In the genomic region with DNA sequence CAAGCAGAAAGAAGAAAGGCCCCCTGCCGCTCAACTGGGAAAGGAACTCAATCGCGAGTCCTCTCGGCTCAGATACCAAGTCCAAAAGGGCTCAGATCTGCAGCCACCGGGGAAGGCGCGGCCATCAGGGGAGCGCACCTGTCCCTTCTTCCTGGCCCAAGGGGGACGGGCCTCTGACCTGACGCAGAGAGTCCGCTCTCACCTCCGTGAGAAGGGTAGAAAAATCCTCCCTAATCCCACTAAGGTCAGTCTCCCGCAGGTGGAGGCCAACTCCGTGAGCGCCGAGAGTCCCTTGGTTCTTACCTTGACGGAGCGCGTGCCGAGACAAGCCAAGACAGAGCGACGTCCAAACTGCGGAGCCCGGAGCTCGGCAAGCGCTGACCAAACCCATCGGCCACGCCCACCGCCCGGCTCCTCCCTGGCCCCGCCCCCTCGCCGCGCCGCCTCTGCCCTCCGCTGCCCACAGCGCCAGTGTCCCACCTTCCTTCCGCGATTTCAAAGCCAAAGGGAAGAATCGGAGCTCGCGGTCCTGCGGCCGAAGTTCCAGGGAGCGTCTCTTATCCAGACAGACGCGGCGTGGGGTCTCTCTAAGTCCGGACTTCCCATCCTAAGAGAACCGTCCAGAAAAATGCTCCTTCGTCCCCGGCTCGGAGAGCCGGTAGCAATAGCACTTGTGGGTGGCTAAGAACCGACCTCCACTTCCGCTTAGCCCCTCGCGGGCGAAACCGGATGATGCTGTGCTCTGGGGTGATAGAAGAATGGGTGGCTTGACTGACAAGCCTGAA, we compare ENCODE assay signal across 7 mouse cellular contexts. TPM values are rescaled to one million over a fixed set of nuclear protein-coding genes. Genes with fewer than 3 reads are reported as not detected.
DNase-seq lines count a peak whose midpoint lies in the region; ATAC-seq lines count a peak whose summit lies in the region.

A gene (minus strand): TSS at position 393 of the 785 bp plus-strand sequence.

- no peaks in the 10 kb centered on the region for H3K27me3 ChIP-seq in intestine, embryonic 16.5 days (replicated peaks; ENCODE audit: control insufficient read depth, insufficient read depth, low read length)
- peaks cover 40% of the 10 kb centered on the region for H3K27me3 ChIP-seq in limb, embryonic 10.5 days (ENCODE audit: low read depth, poor library complexity, severe bottlenecking)
- peaks cover 40% of the 10 kb centered on the region for H3K27me3 ChIP-seq in midbrain, embryonic 12.5 days

- H3K27ac ChIP-seq in intestine, embryonic 16.5 days (ENCODE audit: low read length), result peak within 1 kb of the TSS; percentile 81
- H3K27ac ChIP-seq in limb, embryonic 10.5 days, result peak within 1 kb of the TSS; percentile 59
- no peak within 1 kb of the TSS for H3K27ac ChIP-seq in midbrain, embryonic 12.5 days (replicated peaks)

- no peaks in the 10 kb centered on the region for H3K36me3 ChIP-seq in intestine, embryonic 16.5 days (ENCODE audit: control insufficient read depth, insufficient read depth, low read length)
- H3K36me3 ChIP-seq in limb, embryonic 10.5 days, result no peaks in the 10 kb centered on the region
- no peaks in the 10 kb centered on the region for H3K36me3 ChIP-seq in midbrain, embryonic 12.5 days

- DNase-seq in adrenal gland, adult 8-10 months, result peak; percentile 86
- peak; percentile 94 for DNase-seq in embryo, embryonic 9.5 days (ENCODE audit: extremely low spot score)
- DNase-seq in gastrocnemius, postnatal 36 days, result peak; percentile 85 to 87
- peak; percentile 96 for DNase-seq in limb, embryonic 10.5 days (ENCODE audit: low spot score)
- peak; percentile 60 for DNase-seq in skeletal muscle tissue, adult 2 months (ENCODE audit: low read depth, low spot score)

- peaks cover 9% of the 10 kb centered on the region for H3K4me1 ChIP-seq in intestine, embryonic 16.5 days (ENCODE audit: control insufficient read depth, insufficient read depth, low read length)
- peaks cover 16% of the 10 kb centered on the region for H3K4me1 ChIP-seq in limb, embryonic 10.5 days
- peaks cover 6% of the 10 kb centered on the region; the same call in 1 of the 2 replicates for H3K4me1 ChIP-seq in midbrain, embryonic 12.5 days

- H3K4me2 ChIP-seq in intestine, embryonic 16.5 days (ENCODE audit: low read depth, low read length), result peak within 1 kb of the TSS; percentile 66
- peak within 1 kb of the TSS; percentile 81 for H3K4me2 ChIP-seq in midbrain, embryonic 12.5 days (replicated peaks)

- peak within 1 kb of the TSS; percentile 71 for H3K9ac ChIP-seq in intestine, embryonic 16.5 days (ENCODE audit: low read depth, low read length)
- H3K9ac ChIP-seq in midbrain, embryonic 12.5 days (replicated peaks), result peak within 1 kb of the TSS; percentile 32

- intact Hi-C loops in gastrocnemius, postnatal 36 days (cut with DNase I), result no loop called here

- under 1% methylated on average over 60 of the region's 60 CpGs for WGBS in intestine, embryonic 16.5 days
- under 1% methylated on average over 60 of the region's 60 CpGs for WGBS in limb, embryonic 10.5 days
- WGBS in midbrain, embryonic 12.5 days, result under 1% methylated on average over 60 of the region's 60 CpGs

- peak; percentile 96 for ATAC-seq in intestine, embryonic 16.5 days
- ATAC-seq in midbrain, embryonic 12.5 days (ENCODE audit: low FRiP score, low read depth), result peak; percentile 95

- peak within 1 kb of the TSS; percentile 51 for H3K4me3 ChIP-seq in intestine, embryonic 16.5 days (ENCODE audit: low read length)
- peak within 1 kb of the TSS; percentile 58 for H3K4me3 ChIP-seq in limb, embryonic 10.5 days
- H3K4me3 ChIP-seq in midbrain, embryonic 12.5 days, result peak within 1 kb of the TSS; percentile 55

- no peaks in the 10 kb centered on the region for H3K9me3 ChIP-seq in intestine, embryonic 16.5 days (ENCODE audit: control insufficient read depth, low read length)
- no peaks in the 10 kb centered on the region for H3K9me3 ChIP-seq in limb, embryonic 10.5 days (replicated peaks)
- H3K9me3 ChIP-seq in midbrain, embryonic 12.5 days, result no peaks in the 10 kb centered on the region

RNA-seq across cellular contexts. Expression of the gene that starts here (rescaled TPM):
- 1 to 10 TPM; 2.0 to 3.8 (median 3.2) TPM for total RNA-seq in adrenal gland, adult 8-10 months (2022)
- 1 to 10 TPM; 1.3 to 1.9 TPM for total RNA-seq in gastrocnemius, postnatal 36 days (2021)
- polyA plus RNA-seq in intestine, embryonic 16.5 days (2015; fragmentation: Nextera tagmentation; extraction: Ambion mirVana), result 14.9 and 15.0 TPM in 2 replicates
- 2.8 and 3.1 TPM in 2 replicates for polyA plus RNA-seq in limb, embryonic 10.5 days (2016; fragmentation: Nextera tagmentation; extraction: Ambion mirVana)
- 4.6 and 5.2 TPM in 2 replicates for polyA plus RNA-seq in midbrain, embryonic 12.5 days (2016; fragmentation: Nextera tagmentation; extraction: Ambion mirVana)
